Mouse (Mus musculus) CD8-positive naive resting alpha-beta T cell, adult 2 months (primary cell): ENCODE measurements around the gene AI837181.
"Not testable (repeated sequence)": the region's sequence is repeated elsewhere in the genome, so short reads cannot be mapped to it uniquely, and the experiment has no call there.

ENCODE experiments used
- DNase-seq, 2 experiments: peaks; one replicate each; pipeline ENCODE4 v3.0.0; 2022; ENCODE audit warnings: low read depth in 2 of 2, low spot score in 2 of 2

AI837181 gene

DNA sequence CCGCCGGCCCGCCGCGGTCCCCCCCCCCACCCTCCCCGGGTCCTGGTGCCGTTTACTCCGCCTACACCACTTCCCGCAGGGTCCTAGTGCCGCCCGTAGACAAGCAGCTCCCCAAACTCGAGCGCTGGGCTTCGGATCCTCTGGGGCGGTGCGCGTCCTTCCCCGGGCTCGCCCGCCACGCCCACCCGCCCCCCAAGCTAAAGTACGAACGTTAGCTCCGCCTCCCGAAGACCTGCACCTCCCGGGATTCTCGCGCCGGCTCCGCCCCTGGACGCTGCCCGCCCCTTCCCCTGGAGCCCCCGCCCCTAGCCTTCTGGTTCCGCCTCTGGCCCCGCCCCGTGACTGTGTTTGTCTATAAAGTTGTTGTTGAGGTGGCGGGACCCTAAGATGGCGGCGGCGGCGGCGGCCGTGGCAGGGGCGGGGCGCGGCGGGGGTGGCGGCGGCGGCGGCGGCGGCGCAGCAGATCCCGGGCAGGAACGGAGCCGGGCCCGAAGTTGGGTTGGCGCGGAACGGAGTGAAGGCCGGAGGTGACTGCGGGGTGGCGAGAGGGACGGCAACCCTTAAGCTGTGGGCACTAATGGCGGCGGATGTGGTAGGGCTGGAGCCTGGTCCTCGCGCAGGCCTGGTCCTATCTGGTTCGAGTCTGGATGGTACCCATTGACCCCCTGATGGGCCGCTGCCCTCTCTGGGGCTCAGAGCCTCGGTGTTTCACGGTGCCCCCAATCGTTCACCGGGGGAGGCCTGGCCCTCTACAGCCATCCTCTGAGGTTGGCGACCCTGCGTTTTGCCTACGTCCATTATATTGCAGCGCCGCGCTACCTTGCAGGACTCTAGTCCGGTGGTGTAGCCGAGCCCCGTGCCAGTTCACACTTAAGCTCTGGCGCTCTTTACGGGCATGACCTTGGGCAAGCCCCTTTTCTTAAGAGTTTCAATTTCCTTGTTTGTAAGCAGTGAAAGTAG is at the start of gene AI837181, which contains the start of gene Drap1:
Gene AI837181 (plus strand): TSS at position 363 of the 960 bp plus-strand sequence.
Gene Drap1 (minus strand): TSS at position 198 of the 960 bp plus-strand sequence.
- DNase-seq: peak; percentile 90 to 92

- no peak for DNase-seq
These were observed 47.5 kb upstream of the AI837181 start for GRCm38 (mm10) chr19:5377446-5377845.

GRCm38 (mm10) chr19:5383326-5383725 is 41.6 kb upstream of the AI837181 start:
- DNase-seq: no peak

- DNase-seq: no peak
These were observed 40.2 kb upstream of the AI837181 start for GRCm38 (mm10) chr19:5384715-5385114.

GRCm38 (mm10) chr19:5388011-5388441 is 36.9 kb upstream of the AI837181 start:
- DNase-seq: no peak

DNA sequence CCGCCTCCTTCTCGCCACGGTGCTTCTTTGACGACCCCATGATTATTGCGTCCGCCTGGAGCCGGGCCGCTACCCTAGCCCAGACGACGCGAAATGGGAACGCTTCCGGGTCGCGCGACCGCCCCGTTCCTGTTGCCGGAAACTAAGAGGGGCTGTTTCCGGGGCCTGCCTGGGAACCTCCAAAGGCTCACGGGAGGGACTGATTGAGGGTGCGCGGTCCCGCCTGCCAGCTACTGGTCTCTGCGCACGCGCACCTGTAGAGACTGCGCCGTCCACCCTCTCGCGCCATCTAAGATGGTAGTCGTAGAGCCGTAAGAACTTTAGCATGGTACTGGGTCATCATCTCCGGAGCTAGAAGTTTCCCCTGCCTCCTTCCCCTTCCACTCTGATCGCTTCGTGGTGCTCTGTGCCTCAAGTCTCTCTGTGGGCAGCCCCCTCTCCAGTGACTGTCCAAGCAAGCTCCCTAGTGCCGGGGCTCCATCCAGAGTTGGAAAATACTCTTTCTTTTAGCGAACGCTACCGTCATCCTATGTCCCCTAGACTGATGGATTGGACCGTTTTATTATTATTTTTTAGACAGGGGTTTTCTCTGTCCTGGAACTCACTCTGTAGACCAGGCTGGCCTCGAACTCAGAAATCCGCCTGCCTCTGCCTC is 36.2 kb upstream of the AI837181 start, which contains the start of gene Sart1:
Gene Sart1 (minus strand): TSS at position 116 of the 655 bp plus-strand sequence.
- peak; percentile 90 to 91 for DNase-seq

DNA sequence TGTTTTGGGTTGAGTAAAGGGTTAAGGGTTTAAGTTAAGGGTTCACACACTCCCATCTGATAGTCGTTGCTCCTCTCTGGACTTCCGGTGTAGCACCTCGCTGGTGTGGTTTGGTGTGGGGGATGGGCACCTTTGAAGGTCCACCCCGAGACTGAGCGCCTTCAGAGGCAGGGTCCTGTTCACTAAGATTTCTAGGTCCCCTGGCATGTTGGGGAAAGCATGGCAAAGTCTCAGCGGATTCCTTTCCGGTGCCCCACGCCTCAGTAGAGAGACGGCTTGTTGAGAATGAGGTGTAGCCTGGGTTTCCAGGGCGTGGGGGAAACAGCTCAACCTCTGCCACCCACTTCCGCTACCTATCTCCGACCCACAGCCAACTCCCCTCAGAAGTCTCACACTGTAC is 35.3 kb upstream of the AI837181 start:
- peak; percentile 70 to 81 for DNase-seq

DNA sequence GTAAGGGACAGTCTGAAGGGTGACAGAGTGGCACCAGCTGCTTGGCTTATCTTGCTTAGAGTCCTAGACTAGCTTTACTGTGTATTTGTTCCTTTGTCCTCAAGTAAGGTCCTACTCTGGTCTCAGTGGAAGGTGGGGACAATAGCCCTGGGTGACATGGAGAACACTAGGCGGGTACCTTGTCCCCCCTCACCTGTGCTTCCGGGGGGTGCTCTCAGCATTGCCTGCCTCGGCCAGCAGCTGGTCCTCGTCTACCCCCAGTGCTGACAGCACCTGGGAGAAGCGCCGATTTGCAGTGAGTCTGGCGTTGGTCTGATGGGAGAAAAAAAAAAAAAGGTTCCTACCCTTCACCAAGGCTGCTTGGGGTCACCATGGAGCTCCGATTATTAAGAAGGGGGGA is 34.5 kb upstream of the AI837181 start:
- DNase-seq: peak in 1 of 2 experiments; percentile 10

DNA sequence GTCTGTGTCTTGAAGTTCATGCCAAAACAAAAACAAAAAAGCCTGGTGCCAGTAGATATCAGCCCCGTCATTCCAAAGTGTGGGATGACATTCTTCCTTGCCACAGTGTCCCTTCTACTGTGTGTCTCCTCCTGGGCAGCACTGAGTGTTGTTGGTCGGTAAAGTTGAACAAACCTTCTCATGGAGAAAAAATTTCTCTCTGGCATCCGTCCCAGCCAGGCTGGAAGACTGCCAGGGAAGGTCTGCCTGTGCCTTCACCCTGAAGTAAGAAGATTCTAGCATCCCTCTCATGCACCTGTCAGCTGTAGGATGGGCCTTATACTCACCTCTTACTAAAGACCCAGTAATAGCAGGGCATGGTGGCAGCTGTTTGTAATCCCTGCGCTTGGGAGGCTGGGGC is 32.1 kb upstream of the AI837181 start:
- DNase-seq: no peak

DNA sequence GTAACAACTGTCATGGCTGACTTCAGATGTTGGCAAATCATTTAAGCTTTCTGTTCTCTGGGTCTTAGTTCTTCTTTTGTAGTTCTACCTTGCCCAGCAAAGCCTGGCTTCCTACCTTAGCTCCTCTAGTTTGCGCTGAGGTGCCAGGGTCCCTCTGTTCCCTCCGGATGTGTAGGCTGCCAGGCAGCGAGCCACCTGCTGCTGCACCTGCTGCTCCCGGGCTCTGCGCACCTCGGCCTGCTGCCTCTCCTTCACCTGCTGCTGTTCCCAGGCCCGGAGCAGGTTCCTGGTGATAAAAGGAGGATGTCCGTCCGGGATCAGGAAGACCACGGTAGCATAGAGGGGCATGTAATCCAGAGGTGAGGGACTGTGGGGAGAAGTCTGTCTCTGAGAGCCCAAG is 30.8 kb upstream of the AI837181 start:
- DNase-seq: no peak

DNA sequence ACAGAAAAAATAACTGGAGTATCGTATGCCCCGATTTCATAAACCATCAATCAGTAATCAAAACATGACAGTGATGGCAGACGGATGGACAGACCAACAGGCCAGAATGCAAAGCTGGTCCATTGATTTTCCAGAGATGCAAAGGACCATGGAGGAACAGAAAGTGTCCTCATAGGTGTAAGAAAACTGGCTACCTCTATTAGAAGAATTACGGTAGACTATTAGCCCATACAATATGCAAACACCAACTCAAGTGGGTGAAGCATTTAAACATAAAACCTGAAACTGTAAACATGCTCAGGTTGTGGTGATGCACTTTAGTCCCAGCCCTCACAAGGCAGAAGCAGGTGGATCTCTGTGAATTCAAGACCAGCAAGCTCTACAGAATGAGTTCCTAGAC is 29.6 kb upstream of the AI837181 start:
- no peak for DNase-seq

- DNase-seq: not testable (repeated sequence)
These were observed 23.9 kb upstream of the AI837181 start for GRCm38 (mm10) chr19:5401073-5401472.

DNA sequence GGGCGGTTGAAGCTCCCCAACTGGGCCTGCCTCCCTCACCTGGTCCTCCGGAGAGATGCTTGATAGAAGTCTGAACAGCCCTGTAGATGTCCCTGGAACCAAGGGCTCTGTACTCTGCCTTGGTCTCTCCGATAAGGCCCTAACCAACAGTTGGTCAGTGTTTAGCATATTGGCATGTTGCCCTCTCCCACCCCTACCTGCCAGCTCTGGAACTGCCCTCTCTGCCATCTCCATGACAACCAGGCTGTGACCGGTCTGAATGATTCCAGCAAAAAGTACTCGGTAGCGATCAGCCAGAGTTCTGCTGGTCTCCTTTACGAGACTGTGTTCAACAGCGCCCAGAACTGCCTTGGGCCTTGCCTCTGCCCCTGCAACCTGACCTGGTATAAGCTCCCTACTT is 22.7 kb upstream of the AI837181 start, which contains the start of gene Tsga10ip:
Gene Tsga10ip (minus strand): TSS at position 234 of the 400 bp plus-strand sequence.
- no peak for DNase-seq

- peak; percentile 30 to 49 for DNase-seq
These were observed 19.0 kb upstream of the AI837181 start for GRCm38 (mm10) chr19:5405924-5406323.

- DNase-seq: peak; percentile 54 to 61
These were observed 18.3 kb upstream of the AI837181 start for GRCm38 (mm10) chr19:5406531-5407126.

DNA sequence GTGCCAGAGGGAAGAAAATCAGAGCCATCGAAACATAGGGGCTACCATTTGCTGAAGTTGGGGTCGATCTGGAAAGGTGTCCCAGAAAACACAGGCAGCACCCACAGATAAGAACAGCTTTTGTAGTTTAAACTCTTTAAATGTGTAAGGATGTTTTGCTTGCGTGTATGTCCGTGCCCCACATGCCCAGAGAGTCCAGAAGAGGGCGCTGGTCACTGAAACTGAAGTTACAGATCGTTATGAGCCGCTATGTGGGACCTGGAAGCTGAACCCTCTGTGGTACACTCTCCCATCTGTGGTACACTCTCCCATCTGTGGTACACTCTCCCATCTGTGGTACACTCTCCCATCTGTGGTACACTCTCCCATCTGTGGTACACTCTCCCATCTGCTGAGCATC is 17.8 kb upstream of the AI837181 start:
- peak; percentile 52 to 67 for DNase-seq

GRCm38 (mm10) chr19:5408057-5409001 is 16.6 kb upstream of the AI837181 start:
- no peak for DNase-seq

DNA sequence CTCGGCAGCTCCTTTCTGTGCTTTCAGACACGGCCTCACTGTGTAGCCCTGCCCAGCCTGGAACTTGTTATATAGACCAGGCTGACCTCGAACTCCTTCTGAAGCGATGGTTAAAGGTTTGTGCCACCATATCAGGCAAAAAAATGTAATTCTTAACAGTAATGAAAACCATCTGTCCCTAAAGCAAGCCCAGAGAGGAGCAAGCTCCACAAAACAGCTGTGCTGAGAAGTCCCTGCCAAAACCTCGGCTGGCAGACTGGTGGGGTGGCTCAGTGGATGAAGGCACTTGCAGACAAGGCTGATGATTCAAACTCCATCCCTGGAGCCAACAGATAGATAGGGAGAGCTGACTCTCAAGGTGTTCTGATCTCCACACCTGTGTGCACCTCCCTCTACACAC is 15.9 kb upstream of the AI837181 start:
- no peak for DNase-seq

DNA sequence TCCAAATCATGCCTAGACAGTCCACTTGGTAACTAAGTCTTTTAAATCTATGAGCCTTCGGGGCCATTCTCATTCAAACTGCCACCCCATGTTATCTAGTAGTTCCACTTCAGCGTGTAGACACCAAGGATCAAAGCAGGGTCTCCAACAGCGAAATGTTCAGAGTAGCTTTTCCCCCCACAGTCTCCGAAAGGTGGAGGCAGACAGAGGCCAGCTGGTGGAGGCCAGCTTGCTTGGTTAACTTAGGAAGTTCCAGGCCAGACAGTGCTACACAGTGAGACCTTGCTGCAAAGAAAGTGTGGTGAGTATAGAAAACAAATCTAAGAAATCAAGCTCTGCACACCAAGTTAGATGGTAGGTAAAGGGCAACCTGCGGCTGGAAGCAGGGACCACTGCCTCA is 14.3 kb upstream of the AI837181 start:
- no peak for DNase-seq

DNA sequence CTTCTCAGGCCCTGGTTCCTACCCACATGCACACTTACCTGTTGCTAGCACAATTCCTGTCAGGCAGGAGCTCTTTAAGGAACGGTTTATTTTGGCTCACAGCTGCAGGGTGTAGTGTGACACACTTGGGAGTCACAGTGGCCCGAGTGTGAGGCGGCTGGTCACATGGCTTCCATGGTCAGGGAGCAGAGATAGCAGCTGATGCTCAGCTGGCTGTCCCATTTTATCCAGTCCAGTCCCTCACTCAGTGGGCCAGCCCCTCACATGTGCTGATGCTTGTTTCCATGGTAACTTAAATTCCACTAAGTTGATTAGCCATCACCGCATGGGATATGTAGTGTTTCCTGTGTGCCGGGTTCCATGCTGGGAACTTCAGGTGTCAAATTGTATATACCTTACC is 13.0 kb upstream of the AI837181 start:
- no peak for DNase-seq
